Mouse (Mus musculus) T-helper 2 cell (primary cell): Measurements from ENCODE around the gene RPS10-NUDT3.
"Not testable (repeated sequence)": the region's sequence is repeated elsewhere in the genome, so short reads cannot be mapped to it uniquely, and the experiment has no call there.

Experiments
- in situ Hi-C: fragments of 300-600 bp; cut with MboI, MseI; formaldehyde crosslinking; loops from one replicate; pipeline ENCODE4 v1.15.1; 2025; ENCODE audit warnings: high pct_unique_total_duplicates

The RPS10-NUDT3 gene

GRCm38 (mm10) chr17:27642491-27643062 lies 7.6 kb upstream of the RPS10-NUDT3 start:
- in situ Hi-C loops, result no loop called here

- in situ Hi-C loops, result not testable (repeated sequence)
These were observed 4.8 kb upstream of the RPS10-NUDT3 start for GRCm38 (mm10) chr17:27639851-27640250.

- in situ Hi-C loops, result no loop called here
These were observed 3.9 kb upstream of the RPS10-NUDT3 start for GRCm38 (mm10) chr17:27638921-27639332.

DNA sequence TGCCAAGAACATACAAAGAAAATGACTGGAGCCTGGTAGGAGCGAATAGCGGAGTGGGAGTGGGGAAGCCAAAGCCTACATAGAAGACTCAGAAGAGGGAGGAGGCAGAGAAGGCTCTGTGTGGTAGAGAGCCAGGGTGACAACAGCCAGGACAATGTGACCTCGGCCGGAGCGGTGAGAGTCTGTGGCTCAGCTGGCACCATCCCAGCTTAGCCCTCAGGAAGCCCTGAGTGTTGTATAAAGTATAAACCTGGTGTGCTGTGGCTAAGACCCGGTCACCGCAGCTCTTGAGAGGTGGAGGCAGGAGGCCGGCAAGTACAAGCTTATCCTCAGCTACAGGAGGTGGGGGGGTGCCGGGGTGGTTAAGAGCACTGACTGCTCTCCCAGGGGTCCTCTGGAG lies 2.3 kb upstream of the RPS10-NUDT3 start:
- in situ Hi-C loops, result no loop called here

GRCm38 (mm10) chr17:27636132-27637020 lies 1.4 kb upstream of the RPS10-NUDT3 start, which contains the start of gene Rps10:
Rps10 (minus strand) TSS chr17:27636669.
- in situ Hi-C loops, result no loop called here

DNA sequence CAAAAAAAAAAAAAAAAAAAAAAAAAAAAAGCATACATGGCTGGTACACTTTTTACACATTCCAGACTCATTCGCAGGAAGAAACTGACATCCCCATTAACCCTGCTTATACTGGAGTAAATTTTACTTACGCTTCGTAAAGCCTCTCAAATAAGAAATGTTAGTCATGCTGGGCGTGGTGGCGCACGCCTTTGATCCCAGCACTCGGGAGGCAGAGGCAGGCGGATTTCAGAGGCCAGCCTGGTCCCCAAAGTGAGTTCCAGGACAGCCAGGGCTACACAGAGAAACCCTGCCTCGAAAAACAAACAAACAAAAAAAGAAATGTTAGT lies 517 bp upstream of the RPS10-NUDT3 start:
- in situ Hi-C loops, result not testable (repeated sequence)

DNA sequence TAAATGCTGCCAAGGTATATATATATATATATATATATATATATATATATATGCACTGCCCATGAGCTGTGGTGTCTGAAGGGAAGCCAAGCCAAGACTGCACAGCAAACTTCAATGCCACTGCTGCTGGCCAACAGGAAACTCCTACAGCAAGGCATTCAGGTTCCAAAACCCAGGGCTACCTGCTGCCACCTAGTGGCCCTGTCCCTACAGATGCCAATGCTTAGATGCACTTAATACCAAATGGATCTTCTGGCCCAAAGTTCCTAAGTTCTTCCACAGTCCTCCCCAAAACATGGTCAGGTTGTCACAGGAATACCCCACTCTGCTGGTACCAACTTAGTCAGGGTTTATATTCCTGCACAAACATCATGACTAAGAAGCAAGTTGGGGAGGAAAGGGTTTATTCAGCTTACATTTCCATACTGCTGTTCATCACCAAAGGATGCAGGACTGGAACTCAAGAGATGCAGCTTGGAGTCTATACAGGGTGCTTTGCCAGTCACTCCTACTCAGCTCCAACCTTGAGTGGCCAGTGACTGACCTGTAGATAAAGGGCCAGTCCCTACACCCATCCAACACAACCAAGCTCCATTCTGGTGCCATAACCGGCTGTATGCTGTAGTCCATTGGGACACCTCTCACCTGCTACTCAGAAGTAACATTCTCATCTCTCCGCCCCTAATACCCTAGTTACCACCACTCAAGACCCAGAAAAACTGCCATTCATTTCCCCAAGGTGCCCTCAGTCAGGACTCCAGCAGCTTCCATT lies 5.6 kb downstream of the RPS10-NUDT3 start:
- in situ Hi-C loops, result loop anchor here (5.0 kb wide), 1 partner anchor 62 kb away; the partner anchor contains the start of gene AI413582

- in situ Hi-C loops, result loop anchor here (5.0 kb wide), 1 partner anchor 61 kb away; the partner anchor contains the start of gene AI413582
These were observed 6.6 kb downstream of the RPS10-NUDT3 start for GRCm38 (mm10) chr17:27628376-27628775.

- in situ Hi-C loops, result loop anchor here (5.0 kb wide), 1 partner anchor 60 kb away; the partner anchor contains the start of gene AI413582
These were observed 7.6 kb downstream of the RPS10-NUDT3 start for GRCm38 (mm10) chr17:27627451-27627850.

GRCm38 (mm10) chr17:27626681-27627080 lies 8.3 kb downstream of the RPS10-NUDT3 start:
- in situ Hi-C loops, result loop anchor here (5.0 kb wide), 1 partner anchor 59 kb away; the partner anchor contains the start of gene AI413582

- in situ Hi-C loops, result loop anchor here (5.0 kb wide), 1 partner anchor 58 kb away; the partner anchor contains the start of gene AI413582
These were observed 9.4 kb downstream of the RPS10-NUDT3 start for GRCm38 (mm10) chr17:27625455-27626251.

DNA sequence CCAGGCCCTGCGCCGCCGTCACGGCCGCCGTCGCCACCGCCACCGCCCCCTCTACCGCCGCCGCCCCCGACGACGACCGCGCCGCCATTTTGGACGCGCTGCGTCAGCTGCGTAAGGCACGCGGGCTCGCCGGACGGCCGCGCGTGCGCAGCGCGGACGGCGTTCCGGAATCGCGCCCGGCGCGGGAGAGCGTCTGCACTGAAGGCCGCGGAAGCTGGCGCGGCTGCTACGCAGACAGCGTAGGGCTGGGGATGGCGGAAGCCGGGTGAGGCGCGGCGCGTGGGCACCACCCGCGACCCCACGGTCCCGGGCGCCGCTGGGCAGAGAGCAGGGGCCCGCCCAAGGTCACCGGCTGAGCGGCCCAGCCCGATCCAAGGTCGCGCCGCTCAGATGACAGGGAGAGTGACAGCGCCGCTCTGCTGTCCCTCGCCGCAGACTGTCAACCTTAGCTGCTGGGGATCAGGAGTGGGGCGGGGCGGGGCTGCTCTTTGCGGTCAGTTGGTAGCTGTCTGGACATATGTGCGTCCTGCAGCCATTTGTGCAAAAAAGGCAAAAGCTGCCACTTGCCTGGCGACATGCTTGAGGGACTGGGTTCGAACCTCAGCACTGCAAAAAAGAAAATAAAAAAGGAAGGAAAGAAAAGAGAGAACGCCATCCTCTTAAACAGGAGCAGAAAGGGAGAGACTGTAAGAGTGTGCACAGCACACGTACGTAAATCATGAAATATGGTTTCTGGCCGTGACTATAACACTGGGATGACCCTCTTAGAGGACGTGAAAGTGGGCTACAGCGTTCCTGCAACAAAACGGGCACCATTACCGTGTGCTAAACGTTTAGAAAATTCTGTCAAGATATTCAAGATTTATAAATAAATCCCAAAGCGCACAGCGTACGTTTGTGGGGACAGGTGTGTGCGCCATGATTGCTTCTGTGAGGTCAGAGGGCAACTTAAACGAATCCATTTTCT lies 11.4 kb downstream of the RPS10-NUDT3 start, which contains the start of gene Nudt3:
Gene Nudt3, minus strand, starts transcription at position 136 of the 967 bp plus-strand sequence.
- in situ Hi-C loops, result no loop called here

- in situ Hi-C loops, result no loop called here
These were observed 12.2 kb downstream of the RPS10-NUDT3 start for GRCm38 (mm10) chr17:27622611-27623359.

GRCm38 (mm10) chr17:27621705-27622531 lies 13.1 kb downstream of the RPS10-NUDT3 start:
- in situ Hi-C loops, result no loop called here

GRCm38 (mm10) chr17:27621161-27621560 lies 13.9 kb downstream of the RPS10-NUDT3 start:
- in situ Hi-C loops, result no loop called here

- in situ Hi-C loops, result no loop called here
These were observed 19.6 kb downstream of the RPS10-NUDT3 start for GRCm38 (mm10) chr17:27615388-27615787.

- in situ Hi-C loops, result no loop called here
These were observed 22.0 kb downstream of the RPS10-NUDT3 start for GRCm38 (mm10) chr17:27613016-27613415.

DNA sequence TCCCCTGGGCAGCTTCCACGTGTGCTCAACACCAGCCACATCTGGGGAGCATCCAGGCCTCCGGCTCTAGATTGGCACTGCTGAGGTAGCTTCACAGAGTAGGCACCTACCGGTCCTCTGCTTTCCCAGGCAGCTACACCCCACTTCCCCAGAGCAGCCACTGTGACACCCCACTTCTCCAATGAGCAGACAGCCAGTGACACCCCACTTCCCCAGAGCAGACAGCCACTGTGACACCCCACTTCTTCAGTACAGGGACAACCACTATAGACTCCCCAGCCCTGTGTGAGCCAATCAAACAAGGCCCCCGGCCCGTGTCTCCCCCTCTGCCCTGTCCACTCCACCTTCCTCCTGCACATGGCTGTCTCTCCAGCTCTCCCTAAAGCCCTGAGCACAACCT lies 23.0 kb downstream of the RPS10-NUDT3 start:
- in situ Hi-C loops, result no loop called here
